Mouse (Mus musculus) thymus, adult 2 months (tissue): ENCODE measurements at regions not wholly inside any gene's neighbourhood (a gene's known extent, or its start where the extent isn't known, plus 50 kb on each side); places are given as distances from the start of the nearest gene placed in this dataset.

Experiments
- CTCF ChIP-seq: fragments of 200-500 bp; IDR thresholded peaks from 2 replicates; pipeline ENCODE4 v1.5.1; 2012; ENCODE audit warnings: mild to moderate bottlenecking, control low read depth, low read length, moderate library complexity, borderline replicate concordance; ENCODE audit not compliant: control insufficient read depth, poor library complexity, insufficient read depth; ENCODE audit errors: extremely low read depth
- POLR2A ChIP-seq: fragments of 200-500 bp; IDR thresholded peaks from 2 replicates; pipeline ENCODE4 v1.6.1; 2012; ENCODE audit warnings: mild to moderate bottlenecking, low read length, control low read depth, moderate library complexity; ENCODE audit not compliant: control insufficient read depth, poor library complexity, insufficient read depth; ENCODE audit errors: extremely low read depth

- TF ChIP-seq POLR2A (no peak), CTCF (no peak)
These were observed 291.1 kb upstream of the Map3k7 start for GRCm38 (mm10) chr4:31672842-31673171.
